Mouse (Mus musculus) spleen, adult 12 weeks (tissue): ENCODE measurements at regions not wholly inside any gene's neighbourhood (a gene's known extent, or its start where the extent isn't known, plus 50 kb on each side); places are given as distances from the start of the nearest gene placed in this dataset.
"Not testable (repeated sequence)": the region's sequence is repeated elsewhere in the genome, so short reads cannot be mapped to it uniquely, and the experiment has no call there.

ENCODE experiments used
- DNase-seq: peaks from one replicate; pipeline ENCODE4 v3.0.0; 2022; ENCODE audit warnings: low spot score

DNA sequence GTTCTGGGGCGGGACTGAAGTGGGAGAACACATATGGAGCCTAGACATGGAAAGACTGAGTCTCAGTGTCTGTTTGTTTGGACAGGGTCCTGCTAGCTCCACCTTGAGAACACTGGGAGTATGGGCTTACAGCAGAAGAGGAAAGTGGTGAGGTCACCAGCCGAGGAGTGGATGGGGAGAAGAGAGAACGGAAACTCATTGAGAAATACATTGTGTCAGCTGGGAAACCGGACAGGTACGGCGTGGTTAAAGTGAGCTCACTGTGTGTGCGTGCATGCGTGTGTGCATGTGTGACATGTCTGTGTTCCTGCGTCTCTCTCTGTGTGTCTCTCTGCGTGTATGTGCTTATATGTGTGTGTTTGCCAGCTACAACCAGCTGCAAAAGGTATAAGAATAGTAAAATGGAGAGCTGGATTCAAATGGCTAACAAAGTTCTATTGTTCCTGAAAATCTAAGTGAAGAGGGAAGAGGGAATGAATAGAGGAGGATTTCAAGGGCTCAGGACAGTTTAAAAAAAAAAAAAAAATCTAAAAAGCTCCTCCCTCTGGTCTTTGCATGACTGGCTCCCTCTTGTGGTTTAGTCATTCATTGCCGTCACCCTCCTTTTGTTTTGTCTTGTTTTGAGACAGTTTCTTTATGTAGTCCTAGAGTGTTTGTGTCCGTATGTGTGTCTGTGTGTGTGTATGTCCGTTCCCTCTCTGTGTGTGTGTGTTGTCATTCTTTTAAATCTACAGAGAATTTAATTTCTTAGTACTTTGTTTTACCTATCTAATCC, 52.0 kb upstream of the Ak4 start:
- DNase-seq: peak; percentile 15

DNA sequence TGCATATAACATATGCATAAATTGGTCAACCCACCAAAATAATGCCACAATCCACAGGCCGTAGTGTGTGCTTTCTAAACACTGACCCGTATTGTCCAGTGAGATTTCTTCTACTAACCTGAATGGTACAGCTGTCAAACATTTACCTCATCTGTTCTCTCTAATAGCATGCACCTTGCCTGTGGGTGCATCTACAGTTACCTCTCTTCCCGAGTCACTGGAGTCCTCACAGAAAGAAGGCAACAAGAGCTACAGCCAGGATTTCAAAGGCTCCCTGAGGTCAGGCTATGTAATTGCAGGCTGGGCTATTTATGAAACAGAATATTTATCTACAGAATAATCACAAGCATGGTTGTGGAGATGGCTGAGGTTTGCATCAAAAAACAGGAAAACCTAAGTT, 53.8 kb upstream of the Ak4 start:
- no peak for DNase-seq

DNA sequence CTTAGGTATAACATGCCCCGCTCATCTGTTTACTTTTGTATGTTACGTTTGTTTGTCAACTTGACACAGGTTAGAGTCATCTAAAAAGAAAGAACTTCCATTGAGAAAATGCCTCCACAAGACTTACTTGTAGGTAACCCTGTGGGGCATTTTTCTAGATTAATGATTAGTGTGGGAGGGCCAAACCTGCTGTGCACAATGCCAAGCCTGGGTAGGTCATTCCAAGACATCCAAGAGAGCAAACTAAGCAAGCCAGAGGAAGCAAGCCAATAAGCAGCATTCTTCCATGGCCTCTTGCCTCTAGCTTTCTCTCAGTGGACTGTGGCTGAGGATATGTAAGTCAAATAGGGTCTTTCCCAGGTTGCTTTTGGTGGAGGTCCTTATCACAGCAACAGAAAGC, 54.4 kb upstream of the Ak4 start:
- no peak for DNase-seq

DNA sequence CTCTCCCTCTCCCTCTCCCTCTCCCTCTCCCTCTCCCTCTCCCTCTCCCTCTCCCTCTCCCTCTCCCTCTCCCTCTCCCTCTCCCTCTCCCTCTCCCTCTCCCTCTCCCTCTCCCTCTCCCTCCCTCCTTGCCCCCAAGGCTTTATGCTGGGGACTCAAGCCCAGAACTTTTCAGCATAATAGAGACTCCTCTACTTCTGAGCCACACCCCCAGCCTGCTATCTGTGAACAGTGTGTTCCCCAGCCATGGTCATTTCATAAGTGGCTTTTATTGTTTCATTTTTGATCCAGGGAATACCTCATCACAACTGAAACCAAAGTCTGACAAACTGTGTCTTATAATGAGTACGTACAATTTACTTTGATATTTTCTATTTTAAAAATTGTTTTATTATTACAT, 55.8 kb upstream of the Ak4 start:
- not testable (repeated sequence) for DNase-seq

DNA sequence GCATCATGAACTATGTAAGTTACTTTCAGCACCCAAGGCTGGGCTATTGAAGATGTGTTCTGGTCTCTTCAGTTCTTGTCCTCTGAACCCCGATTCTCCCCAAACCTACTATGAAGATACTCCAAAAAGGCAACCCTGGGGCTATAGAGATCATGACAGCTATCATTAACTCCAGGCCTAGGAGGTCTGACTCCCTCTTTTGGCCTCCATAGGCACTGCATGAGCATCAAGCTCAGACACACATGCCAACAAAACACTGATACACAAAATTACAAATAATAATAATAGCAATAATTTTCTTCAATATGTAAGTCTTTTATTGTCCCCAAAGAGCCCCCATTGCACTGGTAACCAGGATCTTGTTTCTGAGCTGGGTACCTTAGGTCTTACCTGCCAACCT, 57.3 kb upstream of the Ak4 start:
- no peak for DNase-seq

DNA sequence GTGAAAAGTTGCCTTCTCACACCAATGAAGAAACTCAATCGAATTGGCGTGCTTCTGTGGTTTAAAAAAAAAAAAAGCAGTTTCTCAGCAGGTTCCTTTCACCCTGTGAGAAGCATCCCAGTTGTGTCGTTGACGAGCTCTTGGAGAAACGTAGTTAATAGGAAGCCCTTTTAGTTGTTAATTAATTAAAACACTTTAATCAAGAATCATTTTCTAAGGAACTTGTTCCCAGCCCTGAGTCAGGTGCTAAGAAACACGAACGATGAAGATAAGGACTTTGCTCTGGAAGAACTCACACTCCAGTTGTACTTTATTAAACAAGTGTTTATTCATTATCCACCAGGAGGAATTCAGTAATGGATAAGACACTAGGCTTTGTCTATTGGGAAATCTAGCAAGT, 58.8 kb upstream of the Ak4 start:
- DNase-seq: no peak

DNA sequence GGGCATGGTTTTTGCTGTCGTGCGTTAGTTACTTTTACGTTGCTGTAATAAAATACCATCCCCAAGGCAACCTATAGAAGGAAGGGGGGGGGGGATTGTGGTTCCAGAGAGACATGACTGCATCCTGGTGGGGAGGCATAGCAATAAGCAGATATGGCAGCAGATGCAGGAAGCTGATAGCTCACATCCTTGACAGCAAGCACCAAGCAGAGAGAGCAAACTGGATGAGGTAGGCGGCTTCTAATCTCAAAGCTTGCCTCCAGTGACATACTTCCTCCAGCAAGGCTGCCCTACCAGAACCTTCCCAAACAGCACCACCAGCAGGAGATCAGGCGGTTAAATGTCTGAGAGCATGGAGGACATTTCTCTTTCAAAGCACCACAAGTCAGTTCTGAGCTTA, 60.0 kb upstream of the Ak4 start:
- DNase-seq: peak; percentile 5

DNA sequence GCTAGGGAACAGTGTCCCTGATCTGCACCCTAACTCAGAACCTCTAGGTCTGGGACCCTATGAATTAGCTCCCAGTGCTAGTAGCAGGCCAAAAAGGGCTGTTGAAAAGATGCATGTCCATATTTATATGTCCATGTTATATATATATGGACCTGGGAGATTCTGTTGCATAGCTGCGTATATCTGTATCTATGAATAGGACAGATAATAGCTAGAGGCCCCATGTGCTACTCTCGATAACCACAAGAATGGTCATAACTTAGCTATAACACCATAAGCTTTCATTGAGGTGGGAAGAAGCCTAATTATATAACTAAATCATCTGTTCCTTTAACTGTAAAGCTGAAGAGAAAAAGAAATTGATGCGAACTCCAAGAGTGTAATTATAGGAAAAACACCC, 60.6 kb upstream of the Ak4 start:
- no peak for DNase-seq

DNA sequence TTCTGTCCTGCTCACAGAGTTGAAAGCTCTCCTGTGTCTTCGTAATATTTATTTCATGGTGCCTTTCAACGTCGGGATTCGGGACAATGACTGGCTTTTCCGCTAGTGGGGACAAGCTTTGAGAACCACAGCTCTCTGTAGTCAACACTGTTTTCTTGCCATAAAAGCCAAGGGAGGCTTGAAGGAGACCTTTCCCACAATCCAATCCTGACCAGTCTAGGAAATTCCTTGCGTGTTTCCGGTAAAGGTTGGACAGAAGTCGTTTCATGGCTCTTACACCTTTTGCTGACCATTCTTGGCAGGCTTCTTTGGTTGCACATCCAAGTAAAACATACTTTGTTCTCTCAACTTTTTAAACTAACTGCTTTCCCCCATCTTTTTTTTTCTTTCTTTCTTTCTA, 61.2 kb upstream of the Ak4 start:
- no peak for DNase-seq

DNA sequence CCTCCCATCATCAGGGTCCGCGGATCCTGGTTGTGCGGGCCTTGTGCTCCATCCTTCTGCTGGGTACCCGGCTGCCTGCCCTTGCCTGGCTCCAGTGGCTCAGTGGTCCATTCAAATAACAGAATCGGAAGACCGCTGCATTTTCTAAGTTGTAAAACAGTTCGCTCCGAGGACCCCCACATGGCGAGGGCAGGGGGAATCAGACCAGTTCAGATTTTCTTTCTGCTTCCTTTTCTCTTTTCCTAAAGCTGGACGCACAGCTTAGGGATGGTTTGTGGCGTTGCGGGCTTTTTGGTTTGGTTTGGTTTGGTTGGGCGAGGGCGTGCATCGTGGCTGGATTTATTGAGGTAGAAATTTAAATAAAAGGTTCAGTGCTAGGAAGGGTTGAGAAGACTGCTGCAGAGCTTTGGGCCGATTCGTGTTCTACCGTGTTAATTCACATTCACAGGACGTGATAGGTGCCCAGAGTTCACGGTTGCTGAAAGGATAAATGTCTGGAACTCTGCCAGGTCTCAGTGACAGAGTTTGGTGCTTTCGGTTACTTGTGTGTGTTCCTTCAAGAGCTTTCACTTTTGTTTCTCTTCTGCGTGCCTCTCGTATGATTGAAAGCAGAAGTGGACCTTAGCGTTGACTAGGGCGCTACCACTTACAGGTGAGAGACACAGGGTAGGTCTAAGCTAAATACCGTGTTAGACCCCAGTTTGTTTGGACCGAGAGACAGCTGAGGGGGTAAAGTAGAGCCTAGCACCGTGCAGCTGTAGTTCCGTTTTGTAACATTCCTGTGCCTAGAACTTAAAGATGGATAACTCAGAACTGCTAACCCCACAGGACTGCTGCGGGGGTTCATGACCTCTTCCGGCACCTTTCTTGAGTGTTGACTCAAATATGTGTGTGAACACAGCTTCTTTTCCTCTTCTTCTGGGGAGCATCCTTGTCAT, 61.9 kb upstream of the Ak4 start:
- DNase-seq: peak; percentile 60

DNA sequence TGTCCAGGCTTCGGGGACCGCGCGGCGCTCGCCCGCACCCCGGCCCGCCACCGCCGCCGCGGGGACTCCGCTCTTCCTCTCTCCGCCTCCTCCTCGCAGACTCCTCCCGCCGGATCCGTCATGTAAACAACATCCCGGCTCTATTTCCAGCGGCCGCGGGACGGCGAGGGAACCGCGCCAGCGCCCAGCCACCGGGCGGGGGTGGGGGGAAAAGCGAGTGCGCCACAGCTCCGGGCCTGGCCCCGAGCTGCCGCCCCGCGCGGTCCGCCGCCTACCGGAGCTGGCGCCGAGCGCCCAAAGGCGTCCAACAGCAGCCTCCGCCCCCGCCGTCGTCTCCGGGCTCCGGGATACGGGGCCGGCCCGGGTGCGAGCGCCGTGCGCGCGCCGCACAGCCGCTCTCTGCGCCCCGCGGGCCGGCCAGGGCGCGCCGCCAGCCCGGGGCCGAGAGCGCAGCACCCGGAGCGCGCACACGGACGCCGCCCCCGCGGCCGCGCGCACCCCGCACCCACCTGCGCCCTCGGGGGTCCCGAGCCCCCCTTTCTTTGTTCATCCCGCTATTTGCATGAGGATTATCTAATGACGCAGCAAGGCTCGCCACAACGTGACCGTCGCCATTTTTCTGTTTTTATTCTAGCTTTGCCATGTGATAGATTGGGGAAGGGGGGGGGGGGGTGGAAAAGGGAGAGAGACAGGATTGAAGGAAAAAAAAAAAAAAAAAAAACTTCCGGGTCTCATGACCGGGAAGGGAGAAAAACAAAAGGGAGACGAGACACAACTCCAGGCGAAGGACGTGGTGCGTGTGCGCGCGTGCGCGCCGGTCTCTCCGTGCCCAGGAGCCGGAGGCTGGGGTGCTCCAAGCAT, 62.8 kb upstream of the Ak4 start:
- peak; percentile 66 for DNase-seq

DNA sequence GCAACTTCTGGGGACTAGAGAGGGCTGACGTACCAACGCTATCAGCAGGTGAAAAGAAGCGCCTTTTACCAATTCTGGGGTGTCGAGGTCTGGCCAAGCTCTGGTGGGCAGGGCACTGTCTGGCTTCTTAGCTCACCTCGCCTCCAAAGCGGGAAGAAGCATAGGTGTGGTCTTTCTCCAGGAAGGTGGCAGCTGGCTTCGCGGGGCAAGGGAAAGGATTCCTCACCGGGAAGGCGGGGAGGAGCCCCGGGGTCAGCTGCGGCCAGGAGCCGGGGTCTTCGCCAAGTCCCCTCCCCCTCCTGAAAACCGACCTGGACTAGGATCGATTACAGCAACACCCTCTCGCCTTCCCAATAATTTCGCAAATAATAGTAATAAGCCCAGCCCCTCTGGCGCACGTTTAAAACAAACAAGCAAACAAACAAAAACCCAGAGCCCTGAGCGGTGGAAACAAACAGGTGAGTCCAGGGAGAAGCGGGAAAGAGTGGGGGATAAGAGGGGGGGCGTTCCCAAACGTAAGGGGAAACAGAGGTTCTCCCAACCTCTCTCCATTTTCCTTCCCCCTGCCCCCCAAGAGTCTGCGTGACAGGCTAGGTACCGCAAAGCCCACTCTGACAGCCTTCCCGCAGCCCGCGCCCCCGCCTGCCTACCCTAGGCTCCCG, 63.5 kb upstream of the Ak4 start:
- peak; percentile 35 for DNase-seq

DNA sequence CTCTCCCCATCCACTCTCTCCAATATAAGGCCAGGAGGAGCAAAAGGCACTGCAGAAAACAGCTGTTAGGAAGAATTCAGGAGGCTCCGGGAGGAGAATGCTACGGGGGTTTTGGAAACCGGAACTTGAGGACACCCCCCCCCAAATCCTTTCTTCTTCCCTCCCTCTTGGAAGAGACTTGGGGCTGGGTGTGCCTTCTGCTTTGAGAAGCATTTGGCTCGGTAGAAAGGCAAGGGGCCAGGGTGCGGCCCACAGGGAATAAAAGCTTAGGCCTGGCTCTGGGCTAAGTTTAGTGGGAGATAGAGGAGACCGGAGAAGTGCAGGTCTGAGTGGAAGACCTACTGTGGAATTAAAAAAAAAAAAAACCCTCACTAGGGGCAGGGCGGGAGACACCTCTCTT, 64.1 kb upstream of the Ak4 start:
- DNase-seq: peak; percentile 5

DNA sequence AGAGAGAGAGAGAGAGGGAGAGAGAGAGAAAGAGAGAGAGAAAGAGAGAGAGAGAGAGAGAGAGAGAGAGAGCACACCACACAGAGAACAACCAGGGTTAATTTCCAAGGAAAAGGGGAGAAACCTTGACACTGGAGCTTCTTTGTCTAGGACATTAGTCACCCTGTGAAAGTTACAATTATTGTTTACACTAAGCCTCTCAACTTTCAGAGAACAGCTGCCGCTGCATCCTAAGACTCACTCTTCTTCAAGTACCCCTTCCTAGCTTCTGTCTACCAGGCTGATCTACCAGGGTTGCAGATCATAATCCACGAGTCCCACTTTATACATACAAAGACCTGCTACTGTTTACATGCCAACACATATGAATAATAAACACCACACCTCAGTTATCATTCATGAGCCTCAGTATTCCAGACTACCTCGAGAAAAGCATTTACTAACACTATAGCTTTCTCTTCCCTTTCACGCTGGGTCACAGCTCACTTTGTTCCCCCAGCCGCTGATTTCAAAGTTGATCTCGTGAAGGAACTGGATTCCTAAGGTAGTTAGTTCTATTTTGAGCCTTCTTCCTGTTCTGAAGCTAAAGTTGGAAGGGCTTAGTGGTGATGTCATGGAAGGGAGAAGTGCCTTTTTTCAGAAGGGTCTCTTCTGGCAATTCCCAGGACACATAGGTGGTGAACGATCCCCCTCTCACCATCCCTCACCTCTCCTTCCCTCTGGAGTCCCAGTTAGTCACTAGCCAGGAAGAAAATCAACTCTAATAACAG, 64.8 kb upstream of the Ak4 start:
- DNase-seq: no peak

DNA sequence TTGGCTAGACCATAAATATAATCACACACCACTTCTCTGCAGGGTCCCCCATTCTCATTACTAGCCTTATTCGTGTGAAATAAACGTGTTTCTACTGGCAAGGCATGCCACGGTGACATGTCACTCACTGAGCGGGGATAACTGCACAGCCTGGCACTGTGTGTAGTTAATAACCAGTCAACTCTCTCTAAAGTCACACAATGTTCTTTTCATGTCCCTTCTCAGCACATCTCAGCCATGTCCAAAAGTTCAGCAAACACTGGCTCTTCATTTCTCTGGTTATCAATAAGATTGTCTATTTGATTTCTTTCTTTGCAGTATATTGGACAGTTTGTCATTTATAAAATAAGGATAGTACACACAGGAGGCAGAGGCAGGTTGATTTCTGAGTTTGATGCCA, 66.9 kb upstream of the Ak4 start:
- DNase-seq: no peak

DNA sequence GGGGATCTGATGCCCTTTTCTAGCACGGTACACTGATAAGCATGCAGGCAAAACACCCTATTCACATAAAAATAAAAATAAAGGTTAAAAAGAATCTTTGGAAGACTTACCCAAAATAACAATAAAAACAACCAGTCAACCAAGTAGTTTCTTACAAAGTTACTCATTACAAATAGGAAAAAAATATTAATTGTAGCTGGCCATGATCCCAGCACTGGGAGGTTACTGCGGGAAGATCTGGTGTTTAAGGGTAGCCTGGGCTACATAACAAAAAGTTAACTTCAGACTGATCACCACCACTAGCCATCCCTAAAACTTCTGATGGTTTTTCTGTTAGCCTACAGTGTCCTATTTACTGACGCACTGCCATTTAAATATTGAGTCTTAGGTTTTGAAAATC, 67.4 kb upstream of the Ak4 start:
- no peak for DNase-seq

DNA sequence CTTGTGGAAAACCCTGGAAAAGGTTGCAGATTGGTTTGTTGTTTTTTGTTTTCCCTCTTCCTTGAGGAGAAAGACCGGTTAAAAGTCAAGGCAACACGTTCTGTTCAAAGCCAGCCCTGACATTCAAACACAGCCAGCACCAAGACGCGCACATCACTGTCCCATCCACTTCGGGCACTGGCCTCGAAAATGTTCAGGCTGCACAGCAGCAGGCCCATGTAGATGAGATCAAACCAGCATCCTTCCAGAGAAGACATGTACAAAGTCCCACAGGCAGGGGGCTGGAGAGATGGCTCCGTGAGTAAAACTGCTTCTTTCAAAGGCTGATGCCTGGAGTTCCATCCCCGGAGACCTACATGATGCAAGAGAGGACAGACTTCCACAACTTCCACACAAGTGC, 68.4 kb upstream of the Ak4 start:
- DNase-seq: no peak

DNA sequence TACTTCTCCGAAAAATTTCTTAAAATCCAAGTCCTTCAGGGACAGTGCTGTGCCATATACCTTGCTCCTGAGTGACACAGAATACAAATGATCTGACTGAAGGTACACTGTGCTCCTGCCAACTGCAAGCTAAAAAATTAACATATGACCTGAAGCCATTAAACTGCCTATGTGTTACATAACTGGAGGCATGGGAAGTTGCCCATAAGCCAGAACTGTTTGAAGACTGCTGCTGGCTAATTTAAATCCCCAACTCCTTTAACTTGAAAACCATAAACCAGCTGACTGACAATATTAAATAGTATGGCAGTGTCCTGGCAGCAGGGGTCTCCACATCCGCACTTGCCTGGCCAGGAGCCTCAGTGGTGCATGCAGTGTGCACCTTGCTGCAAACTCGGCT, 68.9 kb upstream of the Ak4 start:
- DNase-seq: no peak

DNA sequence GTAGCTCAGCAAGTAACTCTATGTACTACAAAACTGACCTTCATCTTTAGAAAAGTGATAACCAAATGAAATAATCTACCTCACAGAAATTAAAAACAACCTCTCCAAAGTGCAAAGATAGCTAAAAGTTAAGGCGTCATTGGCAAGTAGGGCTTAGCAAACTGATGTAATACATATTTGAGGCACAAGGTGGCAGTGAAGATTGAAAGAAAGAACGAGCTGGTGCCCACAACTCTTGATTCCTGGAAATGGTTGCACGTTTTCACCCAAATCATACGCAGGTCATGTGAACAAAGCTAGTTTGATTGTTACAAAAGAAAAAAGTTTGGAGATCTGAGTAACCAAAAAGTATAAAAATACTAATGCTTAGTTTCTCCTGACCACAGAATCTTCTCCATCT, 69.7 kb upstream of the Ak4 start:
- no peak for DNase-seq

DNA sequence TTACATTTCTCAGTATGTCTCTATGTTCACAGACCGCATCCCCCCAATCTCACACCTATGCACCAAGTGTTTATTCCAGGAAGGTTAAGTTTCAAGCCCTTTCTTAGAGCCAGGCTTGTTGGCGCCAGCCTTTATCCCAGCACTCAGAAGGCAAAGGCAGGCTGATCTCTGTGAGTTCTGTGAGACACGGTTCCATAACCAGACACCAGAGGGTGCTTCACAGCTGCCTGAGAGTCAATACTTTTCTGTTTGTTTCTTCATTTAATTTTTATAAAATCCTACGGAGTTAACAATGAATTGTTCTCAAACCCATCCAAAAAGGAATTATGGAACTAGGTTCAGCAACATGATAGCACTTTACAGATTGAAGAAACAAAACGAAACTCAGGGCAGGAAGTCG, 71.8 kb upstream of the Ak4 start:
- DNase-seq: no peak

DNA sequence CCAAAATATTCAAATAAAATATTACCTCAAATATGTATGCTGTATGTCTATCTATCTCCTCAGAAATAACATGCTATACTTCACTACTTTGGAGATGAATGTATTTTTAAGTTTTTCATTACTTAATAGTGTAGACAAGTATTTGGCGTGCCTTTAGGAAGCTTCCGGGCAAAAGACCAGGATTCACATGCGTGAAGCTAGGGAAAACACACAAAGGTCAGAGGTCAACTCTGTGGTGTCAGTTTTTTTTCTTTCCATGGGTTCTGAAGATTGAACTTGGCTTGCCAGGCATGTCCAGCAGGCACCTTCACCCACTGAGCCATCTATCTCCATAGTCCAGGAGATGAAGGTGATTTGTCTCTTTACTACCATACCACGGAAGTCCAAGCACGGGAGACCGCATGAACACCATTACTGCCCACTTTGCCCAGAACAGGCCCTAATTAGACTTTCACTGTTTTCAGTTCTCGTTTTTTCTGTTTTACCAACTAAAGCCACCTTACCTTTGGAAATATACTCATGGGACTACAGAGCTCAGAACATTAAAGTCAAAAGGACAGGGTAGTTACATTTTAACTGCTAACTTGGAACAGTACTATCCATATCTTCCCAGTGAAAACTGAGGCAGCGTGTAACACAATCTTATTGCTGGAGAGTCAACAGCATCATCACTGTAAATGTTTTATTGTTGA, 76.9 kb upstream of the Ak4 start:
- no peak for DNase-seq
